Mouse (Mus musculus) forebrain, embryonic 14.5 days (tissue): ENCODE results near the gene Vps13c. TPM values are rescaled to one million over a fixed set of nuclear protein-coding genes. Genes with fewer than 3 reads are reported as not detected.

Experiments used
- ATAC-seq: fragments of 200-750 bp; cut with Nextera tagmentation; 2 replicates; pipeline ENCODE4 v1.8.0; 2017; ENCODE audit warnings: mild to moderate bottlenecking, moderate library complexity
- DNase-seq: peaks from one replicate; pipeline ENCODE4 v3.0.0-alpha.2; 2015; ENCODE audit warnings: low spot score
- H3K27ac ChIP-seq: fragments of 300-500 bp; sonication (generic); 2 replicates; pipeline ENCODE4 v1.5.1; 2014; ENCODE audit warnings: low read depth, mild to moderate bottlenecking, control low read depth, low read length, moderate library complexity
- H3K27me3 ChIP-seq: fragments of 300-500 bp; sonication (generic); replicated peaks from 2 replicates; pipeline ENCODE4 v1.6.1; 2014; ENCODE audit warnings: low read length, control low read depth, mixed read lengths; ENCODE audit not compliant: control insufficient read depth, insufficient read depth
- H3K36me3 ChIP-seq: fragments of 300-500 bp; sonication (generic); 2 replicates; pipeline ENCODE4 v1.6.1; 2014; ENCODE audit warnings: low read length, control low read depth; ENCODE audit not compliant: control insufficient read depth, insufficient read depth
- H3K4me1 ChIP-seq: fragments of 300-500 bp; sonication (generic); 2 replicates; pipeline ENCODE4 v1.6.1; 2014; ENCODE audit warnings: antibody characterized with exemption, low read length, control low read depth; ENCODE audit not compliant: control insufficient read depth, insufficient read depth
- H3K4me2 ChIP-seq: fragments of 300-500 bp; sonication (generic); 2 replicates; pipeline ENCODE4 v1.6.1; 2014; ENCODE audit warnings: mild to moderate bottlenecking, control low read depth, low read length
- H3K4me3 ChIP-seq: fragments of 300-500 bp; sonication (generic); 2 replicates; pipeline ENCODE4 v1.5.1; 2014; ENCODE audit warnings: low read depth, low read length, control low read depth
- H3K9ac ChIP-seq: fragments of 300-500 bp; sonication (generic); 2 replicates; pipeline ENCODE4 v1.6.1; 2014; ENCODE audit warnings: mild to moderate bottlenecking, low read length, control low read depth, moderate library complexity
- H3K9me3 ChIP-seq: fragments of 300-500 bp; sonication (generic); replicated peaks from 2 replicates; pipeline ENCODE4 v1.6.1; 2016; ENCODE audit warnings: low read length, control low read depth, mixed read lengths; ENCODE audit not compliant: control insufficient read depth
- WGBS: fragments of 180-500 bp; shearing (Covaris S2); extraction: QIAGEN DNeasy Blood & Tissue Kit; methylation state at CpG from one replicate; pipeline ENCODE4 v1.1.7; 2014; 5-methylcytosine and 5-hydroxymethylcytosine counted together
- polyA plus RNA-seq: library from polyadenylated mRNA; unstranded; fragments of >200 nt; fragmentation: Nextera tagmentation; extraction: Ambion mirVana; gene quantifications from 2 replicates; pipeline ENCODE4 v1.2.1, GENCODE M21; 2014

The Vps13c gene
- polyA plus RNA-seq, 1 experiment from 2014 or later: 8.3 TPM

DNA sequence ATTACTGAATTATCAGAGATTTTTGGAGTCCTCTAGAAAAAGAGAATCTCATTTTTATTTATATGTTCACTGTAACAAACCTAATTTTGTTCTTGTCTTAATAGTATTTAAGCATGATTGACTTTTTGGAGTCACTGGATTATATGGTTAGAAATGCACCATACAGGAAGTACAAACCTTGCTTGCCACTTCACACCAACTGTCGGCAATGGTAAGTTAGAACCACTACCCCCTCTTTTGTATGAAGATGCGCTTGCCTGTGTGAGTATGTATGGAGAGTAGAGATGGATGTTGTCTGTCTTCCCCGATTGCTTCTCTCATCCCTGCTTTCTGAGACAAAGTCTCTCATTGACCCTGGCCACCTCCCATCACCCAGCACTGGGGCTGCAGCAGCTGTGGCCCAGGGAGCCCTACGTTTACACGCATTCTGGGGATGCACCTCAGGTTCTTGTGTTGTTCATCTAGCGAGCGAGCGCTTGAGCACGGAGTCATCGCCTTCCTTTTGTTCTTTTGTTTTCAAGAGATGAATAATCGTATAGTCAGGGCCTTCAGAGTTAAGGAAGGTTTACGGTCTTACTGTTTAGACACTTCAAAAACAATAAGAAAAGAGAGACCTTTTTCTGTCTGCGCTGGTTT, 43.3 kb downstream of the Vps13c start:
- Histone ChIP-seq H3K27ac (no peak overlapping the region), H3K9me3 (no peaks in the 10 kb centered on the region), H3K4me3 (no peak overlapping the region), H3K27me3 (no peaks in the 10 kb centered on the region), H3K36me3 (peaks cover 16% of the 10 kb centered on the region; the same call in 1 of the 2 replicates), H3K4me1 (no peaks in the 10 kb centered on the region), H3K9ac (no peak overlapping the region), H3K4me2 (no peak overlapping the region)
- ATAC-seq (no peak), DNase-seq (no peak)
- WGBS: 77% methylated on average over 13 of the region's 13 CpGs

- Histone ChIP-seq H3K9ac (no peak overlapping the region), H3K27me3 (no peaks in the 10 kb centered on the region), H3K27ac (no peak overlapping the region), H3K4me3 (no peak overlapping the region), H3K9me3 (no peaks in the 10 kb centered on the region), H3K36me3 (peaks cover 16% of the 10 kb centered on the region; the same call in 1 of the 2 replicates), H3K4me2 (no peak overlapping the region), H3K4me1 (no peaks in the 10 kb centered on the region)
- 86% methylated on average over 3 of the region's 3 CpGs for WGBS
- DNase-seq (no peak), ATAC-seq (no peak)
These were observed 43.9 kb downstream of the Vps13c start for GRCm38 (mm10) chr9:67884095-67884494.

DNA sequence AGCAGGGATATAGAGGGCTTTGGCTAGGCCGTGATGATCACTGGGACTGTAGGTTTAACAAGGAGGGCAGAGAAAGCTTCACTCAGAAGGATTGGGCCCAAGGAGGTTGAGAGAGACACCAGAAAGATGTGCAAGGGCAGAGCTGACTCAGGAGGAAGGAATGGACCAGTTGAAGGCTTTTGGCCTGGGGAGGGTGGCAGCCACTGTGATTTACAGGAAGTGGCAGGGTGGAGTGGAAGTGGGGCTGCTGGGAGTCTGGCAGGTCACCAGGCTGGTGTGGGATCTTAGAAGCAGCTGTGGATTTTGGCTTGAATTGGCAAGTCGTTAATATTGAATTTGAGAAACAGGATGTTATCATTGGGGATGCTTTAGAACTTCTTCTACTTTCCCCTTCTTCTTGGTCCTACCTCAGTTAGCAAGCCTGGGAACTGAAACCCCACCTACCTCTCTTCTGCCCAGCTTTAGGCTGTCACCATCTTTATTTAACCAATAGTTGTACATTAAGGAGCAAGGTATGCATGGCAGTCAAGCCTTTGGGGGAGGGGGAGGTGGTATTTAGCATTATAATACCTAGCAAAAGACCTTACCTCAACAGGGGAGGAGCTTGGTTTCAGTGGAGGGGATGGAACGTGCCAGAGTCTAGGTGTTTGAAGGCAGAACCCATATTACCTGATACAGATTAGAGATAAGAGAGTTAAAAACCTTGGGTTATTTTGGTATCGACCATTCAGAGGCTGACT, 47.0 kb downstream of the Vps13c start:
- DNase-seq: no peak
- Histone ChIP-seq H3K27me3 (no peaks in the 10 kb centered on the region), H3K27ac (no peak overlapping the region), H3K9ac (no peak overlapping the region), H3K4me1 (no peaks in the 10 kb centered on the region), H3K9me3 (no peaks in the 10 kb centered on the region), H3K4me2 (no peak overlapping the region), H3K4me3 (no peak overlapping the region), H3K36me3 (peaks cover 11% of the 10 kb centered on the region; the same call in 1 of the 2 replicates)
- 90% methylated on average over 4 of the region's 4 CpGs for WGBS
- no peak for ATAC-seq

DNA sequence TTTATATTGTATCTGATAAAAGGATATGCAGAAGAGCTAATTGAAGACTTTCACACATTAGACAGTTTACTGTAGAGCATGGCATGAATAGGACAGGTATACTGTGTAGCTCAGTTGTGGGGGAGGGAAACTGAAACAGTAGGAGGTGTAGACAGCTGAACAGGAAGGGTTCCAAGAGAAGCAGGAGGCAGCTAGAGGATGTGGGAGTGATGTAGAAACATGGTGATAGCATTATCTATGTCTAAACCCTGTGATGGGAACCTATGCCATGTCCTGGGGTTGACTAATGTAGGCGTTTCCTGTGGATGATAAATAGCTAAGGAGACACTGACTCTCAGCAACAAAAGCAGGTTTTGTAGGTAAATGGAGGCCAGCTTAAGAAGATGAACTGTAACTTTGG, 53.3 kb downstream of the Vps13c start:
- H3K4me2 ChIP-seq: no peak overlapping the region
- H3K9ac ChIP-seq: no peak overlapping the region
- H3K9me3 ChIP-seq: no peaks in the 10 kb centered on the region
- no peak overlapping the region for H3K4me3 ChIP-seq
- H3K36me3 ChIP-seq: peaks cover 22% of the 10 kb centered on the region
- 100% methylated on average over 1 of the region's 1 CpGs for WGBS
- H3K4me1 ChIP-seq: no peaks in the 10 kb centered on the region
- no peak overlapping the region for H3K27ac ChIP-seq
- H3K27me3 ChIP-seq: no peaks in the 10 kb centered on the region
- no peak for DNase-seq
- ATAC-seq: no peak

GRCm38 (mm10) chr9:67896646-67897295, 56.6 kb downstream of the Vps13c start:
- no peak overlapping the region for H3K27ac ChIP-seq
- no peaks in the 10 kb centered on the region for H3K27me3 ChIP-seq
- no peak for ATAC-seq
- no peaks in the 10 kb centered on the region for H3K4me1 ChIP-seq
- no peaks in the 10 kb centered on the region for H3K9me3 ChIP-seq
- DNase-seq: no peak
- H3K36me3 ChIP-seq: peaks cover 22% of the 10 kb centered on the region
- no peak overlapping the region for H3K4me3 ChIP-seq
- H3K4me2 ChIP-seq: no peak overlapping the region
- H3K9ac ChIP-seq: no peak overlapping the region
- WGBS: 74% methylated on average over 12 of the region's 12 CpGs

- DNase-seq (no peak), ATAC-seq (no peak)
- WGBS: 63% methylated on average over 5 of the region's 5 CpGs
- Histone ChIP-seq H3K27ac (no peak overlapping the region), H3K4me2 (no peak overlapping the region), H3K27me3 (no peaks in the 10 kb centered on the region), H3K9me3 (no peaks in the 10 kb centered on the region), H3K4me3 (no peak overlapping the region), H3K36me3 (peaks cover 18% of the 10 kb centered on the region), H3K4me1 (no peaks in the 10 kb centered on the region), H3K9ac (no peak overlapping the region)
These were observed 60.2 kb downstream of the Vps13c start for GRCm38 (mm10) chr9:67900398-67900797.

DNA sequence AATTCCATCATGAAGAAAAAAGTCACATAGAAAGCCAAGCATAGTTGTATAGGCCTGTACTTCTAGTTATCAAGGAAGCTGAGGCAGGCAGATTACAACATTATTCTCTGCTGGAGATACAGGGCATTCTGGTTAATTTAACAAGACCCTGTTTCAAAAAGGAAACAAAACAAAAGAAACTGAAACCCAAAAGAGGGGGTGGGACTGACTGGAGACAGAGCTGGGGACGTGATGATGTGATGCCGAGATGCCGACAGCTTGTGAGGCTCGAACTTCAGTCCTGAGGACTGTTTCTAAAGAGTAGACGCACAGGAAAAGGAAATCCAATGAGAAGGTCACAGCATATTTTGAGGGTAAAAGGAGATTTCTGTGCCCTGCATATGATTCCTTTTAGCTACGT, 64.2 kb downstream of the Vps13c start:
- Histone ChIP-seq H3K27ac (no peak overlapping the region), H3K9me3 (no peaks in the 10 kb centered on the region), H3K36me3 (peaks cover 34% of the 10 kb centered on the region), H3K4me1 (no peaks in the 10 kb centered on the region), H3K9ac (no peak overlapping the region), H3K4me2 (no peak overlapping the region), H3K27me3 (no peaks in the 10 kb centered on the region), H3K4me3 (no peak overlapping the region)
- DNase-seq: no peak
- 67% methylated on average over 6 of the region's 6 CpGs for WGBS
- no peak for ATAC-seq

GRCm38 (mm10) chr9:67905541-67905940, 65.3 kb downstream of the Vps13c start:
- no peaks in the 10 kb centered on the region for H3K4me1 ChIP-seq
- H3K36me3 ChIP-seq: peaks cover 45% of the 10 kb centered on the region
- no peak overlapping the region for H3K4me2 ChIP-seq
- H3K4me3 ChIP-seq: no peak overlapping the region
- DNase-seq (no peak), ATAC-seq (no peak)
- no peaks in the 10 kb centered on the region for H3K9me3 ChIP-seq
- no peak overlapping the region for H3K27ac ChIP-seq
- H3K9ac ChIP-seq: no peak overlapping the region
- no peaks in the 10 kb centered on the region for H3K27me3 ChIP-seq
- WGBS: 96% methylated on average over 2 of the region's 2 CpGs

DNA sequence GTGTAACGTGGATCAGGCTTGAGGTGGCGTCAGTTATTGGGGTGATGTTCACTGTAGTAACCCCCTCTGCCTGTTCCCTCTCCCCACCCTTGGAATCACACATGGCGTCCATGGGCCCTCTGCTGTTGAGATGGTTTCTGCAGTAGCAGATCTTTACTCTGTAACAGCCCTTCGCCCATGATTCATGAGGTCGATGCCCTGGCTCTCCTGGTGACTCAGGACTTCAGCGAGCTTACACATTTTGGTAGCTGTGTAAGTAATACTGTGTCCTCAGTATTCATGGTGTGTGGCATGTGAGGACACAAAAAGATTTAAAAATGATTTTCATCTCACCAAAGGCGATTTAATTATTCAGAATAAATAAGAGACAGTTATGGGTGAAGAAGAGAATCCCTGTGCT, 74.5 kb downstream of the Vps13c start:
- Histone ChIP-seq H3K36me3 (peaks cover 55% of the 10 kb centered on the region), H3K4me1 (no peaks in the 10 kb centered on the region), H3K9ac (no peak overlapping the region), H3K27ac (no peak overlapping the region), H3K4me3 (no peak overlapping the region), H3K4me2 (no peak overlapping the region), H3K27me3 (no peaks in the 10 kb centered on the region), H3K9me3 (no peaks in the 10 kb centered on the region)
- ATAC-seq: no peak
- no peak for DNase-seq
- WGBS: 91% methylated on average over 7 of the region's 7 CpGs
